Mouse (Mus musculus) T-helper 2 cell (primary cell): Measurements from ENCODE around the gene Stx12.
"Not testable (repeated sequence)": the region's sequence is repeated elsewhere in the genome, so short reads cannot be mapped to it uniquely, and the experiment has no call there.

ENCODE experiments used
- in situ Hi-C: fragments of 300-600 bp; cut with MboI, MseI; formaldehyde crosslinking; loops from one replicate; pipeline ENCODE4 v1.15.1; 2025; ENCODE audit warnings: high pct_unique_total_duplicates

Gene Stx12

DNA sequence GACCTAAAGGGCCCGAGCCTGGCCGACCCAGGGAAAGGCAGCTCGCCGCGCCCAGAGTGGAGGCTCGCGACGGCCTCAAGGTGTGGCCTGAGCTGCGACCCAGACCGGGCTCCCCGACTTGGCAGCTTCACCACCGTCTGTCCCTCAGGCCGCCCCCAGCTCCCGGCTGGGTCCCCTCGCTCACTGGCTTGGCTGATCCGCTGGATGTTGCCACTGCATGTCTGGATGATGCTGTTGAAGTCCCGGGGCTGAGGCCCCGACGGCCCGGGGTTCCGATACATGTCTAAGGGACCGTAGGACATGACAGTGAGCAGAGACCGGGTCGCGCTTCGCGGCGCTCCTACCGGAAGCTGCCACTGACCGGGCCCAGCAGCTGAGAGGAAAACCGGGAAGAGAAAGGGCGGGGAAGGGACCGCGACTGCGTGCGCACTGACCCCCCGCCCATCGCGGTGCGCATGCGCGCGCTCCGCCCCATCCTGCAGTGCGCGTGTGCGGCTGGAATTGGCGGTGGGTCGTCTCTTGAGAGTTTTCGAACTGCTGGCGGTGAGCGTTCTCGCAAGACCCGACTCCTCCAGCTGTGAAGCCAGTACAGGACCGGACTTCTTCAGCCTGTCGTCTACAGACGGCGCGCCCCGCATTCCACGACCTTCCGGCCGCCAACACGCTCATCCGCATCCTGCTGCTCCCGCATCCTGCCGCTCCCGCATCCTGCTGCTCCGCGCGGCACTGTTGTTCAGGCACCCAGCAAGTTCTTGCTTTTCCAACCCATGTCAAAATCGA lies at the start of gene Stx12:
Gene Stx12 (minus strand): TSS at position 446 of the 780 bp plus-strand sequence.
- in situ Hi-C loops, result no loop called here

DNA sequence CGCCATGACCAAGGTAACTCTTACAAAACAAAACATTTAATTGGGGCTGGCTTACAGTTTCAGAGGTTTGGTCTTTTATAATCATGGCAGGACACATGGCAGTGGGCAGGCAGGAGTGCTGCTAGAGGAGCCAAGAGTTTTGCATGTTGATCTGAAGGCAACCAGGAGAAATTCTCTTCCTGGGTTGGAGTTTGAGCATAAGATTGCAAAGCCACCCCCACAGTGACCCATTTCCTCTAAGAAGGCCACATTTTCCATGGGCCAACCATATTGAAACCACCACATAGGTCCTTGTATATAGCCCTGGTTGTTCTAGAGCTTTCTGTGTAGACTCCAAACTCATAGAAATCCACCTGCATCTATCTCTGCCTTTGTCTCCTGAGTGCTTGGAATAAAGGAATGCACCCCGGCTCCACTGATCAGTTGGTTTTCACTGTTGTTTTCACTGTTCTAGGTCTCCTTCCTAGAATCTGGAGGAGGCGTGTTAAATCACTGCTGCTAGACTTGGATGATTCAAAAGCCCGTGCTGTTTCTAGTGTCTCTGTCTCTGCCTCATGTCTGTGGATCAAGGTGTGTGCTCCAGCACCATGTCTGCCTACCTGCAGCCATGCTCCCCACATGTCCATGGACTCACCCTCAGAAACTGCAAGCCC lies 48.6 kb upstream of the Stx12 start:
- in situ Hi-C loops, result no loop called here

DNA sequence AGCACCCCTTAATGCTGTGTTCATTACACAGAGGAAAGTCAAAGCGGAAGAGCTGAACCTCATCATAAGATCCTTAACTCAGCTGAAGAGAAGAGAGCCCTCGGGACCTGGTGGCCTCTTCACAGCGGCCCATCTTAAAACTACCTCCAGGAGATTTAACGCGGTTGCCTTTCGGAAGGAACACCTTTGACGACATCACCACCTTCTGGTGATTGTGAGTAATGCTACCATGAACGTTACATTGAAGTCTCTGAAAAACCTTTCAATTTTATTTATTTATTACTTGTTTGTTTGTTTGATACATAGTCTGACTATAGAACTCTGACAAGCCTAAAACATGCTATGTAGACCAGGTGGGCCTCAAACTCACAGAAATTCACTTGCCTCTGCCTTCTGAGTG lies 46.5 kb upstream of the Stx12 start:
- in situ Hi-C loops, result no loop called here

DNA sequence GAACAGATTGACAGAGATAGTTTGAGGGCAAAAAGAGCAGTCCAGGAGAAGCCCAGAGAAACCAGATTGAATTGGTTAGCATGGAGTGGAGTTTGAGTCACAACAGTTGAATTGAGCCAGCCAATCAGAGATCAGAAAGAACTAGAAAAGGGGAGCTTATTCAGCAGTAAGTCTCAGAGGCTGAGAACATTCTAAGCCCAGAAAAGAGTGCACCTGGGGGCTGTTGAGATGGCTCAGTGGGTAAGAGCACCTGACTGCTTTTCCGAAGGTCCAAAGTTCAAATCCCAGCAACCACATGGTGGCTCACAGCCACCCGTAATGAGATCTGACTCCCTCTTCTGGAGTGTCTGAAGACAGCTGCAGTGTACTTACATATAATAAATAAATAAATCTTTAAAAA lies 42.2 kb upstream of the Stx12 start:
- in situ Hi-C loops, result loop anchor here (10.0 kb wide), 1 partner anchor 92 kb away; no protein-coding TSS in a partner anchor

DNA sequence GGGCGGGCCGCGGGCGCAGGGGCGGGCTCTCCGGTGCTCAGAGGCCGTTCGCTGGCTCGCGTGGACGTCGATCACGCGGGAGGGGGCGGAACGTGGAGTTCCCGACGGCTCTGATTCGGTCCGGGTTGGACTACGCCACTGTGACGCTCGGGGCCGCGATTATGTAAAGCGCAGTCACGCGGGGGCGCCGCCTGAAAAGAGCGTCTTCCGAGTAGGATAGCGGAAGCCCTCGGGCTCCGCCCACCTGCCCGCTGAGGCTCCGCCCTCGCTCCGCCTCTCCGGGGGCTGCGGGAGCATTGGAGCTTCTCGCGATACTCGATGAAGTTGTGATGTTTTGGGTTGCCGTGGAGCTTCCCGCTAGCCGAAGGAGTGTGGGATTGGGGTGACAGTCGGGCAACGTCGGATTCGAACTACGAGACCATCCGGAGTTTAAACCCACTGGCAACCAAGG lies 38.3 kb upstream of the Stx12 start, which contains the start of gene Fam76a:
Gene Fam76a (minus strand): TSS at position 1 of the 451 bp plus-strand sequence.
- in situ Hi-C loops, result loop anchor here (10.0 kb wide), 1 partner anchor 88 kb away; no protein-coding TSS in a partner anchor

DNA sequence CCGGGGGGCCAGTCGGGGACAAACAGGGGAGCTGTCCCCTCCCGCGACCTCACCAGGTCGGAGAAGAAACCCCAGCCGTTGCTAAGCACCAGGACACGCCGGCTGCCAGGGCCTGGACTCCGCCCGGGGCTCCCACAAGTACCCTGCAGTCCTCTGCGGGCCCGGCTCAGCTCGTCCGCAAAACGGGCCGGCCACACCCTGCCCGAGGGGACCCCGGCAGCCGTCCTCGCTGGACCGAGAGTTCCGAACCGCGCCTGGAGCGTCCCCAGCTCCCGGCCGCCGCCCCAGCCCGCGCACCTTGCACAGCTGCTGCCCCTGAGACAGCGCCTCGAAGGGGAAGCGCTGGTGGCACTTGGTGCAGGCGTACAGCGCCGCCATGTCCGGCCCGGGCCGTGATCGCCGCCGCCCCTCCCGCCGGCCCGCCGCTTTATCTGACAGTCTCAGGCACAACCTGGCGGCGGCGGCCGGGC lies 37.8 kb upstream of the Stx12 start:
- in situ Hi-C loops, result loop anchor here (10.0 kb wide), 1 partner anchor 87 kb away; no protein-coding TSS in a partner anchor

DNA sequence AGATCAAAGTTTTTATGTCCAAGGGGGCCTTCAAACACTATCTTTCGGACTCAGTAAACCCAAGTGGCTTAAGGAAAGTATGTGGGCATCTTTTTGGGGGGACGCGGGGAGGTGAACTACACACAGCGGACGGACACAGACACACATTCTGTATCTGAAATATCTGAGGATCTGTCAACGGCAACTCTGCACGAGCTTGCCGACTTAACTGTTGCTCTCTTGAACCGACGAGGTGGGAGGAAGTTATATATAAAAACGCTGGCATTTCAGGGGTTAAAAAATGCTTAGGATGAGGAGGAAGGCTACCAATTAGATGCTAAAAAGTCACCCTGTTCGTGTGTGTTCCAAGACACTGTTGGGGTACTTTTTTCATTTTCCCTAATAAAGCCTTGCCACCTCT lies 37.2 kb upstream of the Stx12 start:
- in situ Hi-C loops, result loop anchor here (10.0 kb wide), 1 partner anchor 87 kb away; no protein-coding TSS in a partner anchor

DNA sequence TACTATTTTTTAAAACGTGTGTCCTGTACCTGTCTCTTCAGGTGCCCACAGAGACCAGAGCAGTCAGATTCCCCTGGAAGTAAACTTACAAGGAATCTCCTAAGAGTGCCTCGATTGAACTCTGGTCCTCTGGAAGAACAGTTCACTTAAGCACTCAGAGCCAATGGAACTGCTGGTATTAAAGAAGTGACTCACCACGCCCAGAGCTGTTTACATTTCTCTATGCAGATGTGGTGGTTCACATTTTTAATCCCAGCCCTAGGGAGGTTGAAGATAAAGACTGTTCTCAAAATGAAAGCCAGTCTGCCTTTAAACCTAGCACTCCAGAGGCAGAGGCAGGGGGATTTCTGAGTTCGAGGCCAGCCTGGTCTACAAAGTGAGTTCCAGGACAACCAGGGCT lies 35.9 kb upstream of the Stx12 start:
- in situ Hi-C loops, result loop anchor here (10.0 kb wide), 1 partner anchor 85 kb away; no protein-coding TSS in a partner anchor

DNA sequence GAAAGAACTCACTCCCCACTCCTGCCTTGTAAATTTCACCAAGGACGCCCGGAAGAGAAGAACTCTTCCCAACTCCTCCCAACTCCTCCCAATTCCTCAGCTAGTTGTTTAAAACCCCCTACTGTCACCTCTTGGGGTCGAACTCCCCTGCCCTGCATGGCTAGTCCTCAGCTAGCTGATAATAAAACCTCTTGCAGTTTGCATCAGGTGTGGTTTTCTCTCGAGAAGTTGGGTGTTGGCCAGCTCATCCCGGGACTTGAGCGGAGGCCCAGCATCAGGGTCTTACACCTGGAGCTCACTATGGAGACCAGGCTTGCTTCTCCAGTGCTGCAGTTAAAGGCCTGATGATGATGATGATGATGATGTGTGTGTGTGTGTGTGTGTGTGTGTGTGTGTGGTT lies 34.2 kb upstream of the Stx12 start:
- in situ Hi-C loops, result not testable (repeated sequence)

DNA sequence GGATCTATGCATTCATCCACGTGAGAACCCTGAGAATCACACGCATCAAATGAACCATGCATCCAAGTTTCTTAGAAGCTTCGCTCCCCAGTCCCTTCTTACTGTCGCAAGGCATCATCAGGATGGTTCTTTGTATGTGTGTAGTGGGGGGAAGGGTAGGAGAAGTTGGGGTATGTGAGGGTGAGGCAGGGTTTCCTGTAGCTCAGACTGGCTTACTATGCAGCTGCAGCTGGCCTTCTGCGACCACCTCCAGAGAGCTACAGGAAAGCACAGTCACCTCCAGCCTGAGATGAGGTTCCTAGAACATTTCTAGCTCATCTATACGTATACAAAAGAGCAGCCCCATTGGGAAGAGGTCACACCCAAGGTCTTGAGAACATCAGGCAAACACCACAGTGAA lies 27.8 kb upstream of the Stx12 start:
- in situ Hi-C loops, result no loop called here

DNA sequence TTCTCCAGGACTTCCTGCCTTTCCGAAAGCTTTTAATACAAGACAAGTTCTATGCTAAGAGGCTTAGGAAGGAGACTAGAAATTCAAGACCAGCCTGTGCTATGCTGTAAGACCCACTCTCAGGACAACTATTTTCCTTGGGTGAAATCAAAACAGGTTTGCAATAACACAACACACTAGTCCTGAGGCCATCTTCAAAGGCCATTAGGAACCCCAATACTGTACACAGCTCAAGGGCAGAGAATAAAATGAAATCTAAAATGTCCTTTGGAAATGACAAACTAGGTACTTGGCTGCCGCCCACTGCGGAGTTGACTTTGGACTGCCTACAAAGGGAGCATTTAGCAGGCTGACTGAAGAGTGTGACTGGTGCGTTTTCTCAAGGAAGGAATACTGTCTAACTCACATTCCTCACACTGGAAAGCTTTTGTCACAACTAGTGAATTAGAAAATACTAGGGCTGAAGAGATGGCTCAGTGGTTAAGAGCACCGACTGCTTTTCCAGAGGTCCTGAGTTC lies 21.6 kb upstream of the Stx12 start:
- in situ Hi-C loops, result no loop called here

DNA sequence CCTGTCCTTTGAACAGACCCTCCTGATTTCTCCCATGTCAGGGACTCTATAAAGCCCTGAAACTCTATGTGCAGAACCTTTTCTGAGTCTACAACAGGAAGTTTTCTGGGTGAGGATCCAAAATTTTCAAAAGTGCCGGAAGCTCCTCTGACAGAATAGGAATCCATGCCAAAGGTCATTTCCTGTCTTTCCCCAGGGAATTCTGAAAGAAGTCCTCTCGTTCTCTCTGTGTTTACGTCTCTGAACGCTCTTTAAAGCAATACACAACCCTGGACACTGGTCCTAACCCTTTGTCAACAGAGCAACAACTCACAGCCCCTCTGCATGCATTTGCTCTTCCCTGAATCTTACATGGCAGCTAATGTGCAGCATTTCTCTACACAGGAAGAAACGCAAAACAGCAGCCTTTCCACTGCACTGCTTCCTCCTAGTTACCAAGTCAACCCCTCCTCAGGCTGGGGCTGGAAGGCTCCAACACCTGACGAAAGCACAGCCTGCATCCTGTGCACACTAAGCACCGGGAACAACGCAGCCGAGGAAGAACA lies 20.5 kb upstream of the Stx12 start:
- in situ Hi-C loops, result no loop called here

DNA sequence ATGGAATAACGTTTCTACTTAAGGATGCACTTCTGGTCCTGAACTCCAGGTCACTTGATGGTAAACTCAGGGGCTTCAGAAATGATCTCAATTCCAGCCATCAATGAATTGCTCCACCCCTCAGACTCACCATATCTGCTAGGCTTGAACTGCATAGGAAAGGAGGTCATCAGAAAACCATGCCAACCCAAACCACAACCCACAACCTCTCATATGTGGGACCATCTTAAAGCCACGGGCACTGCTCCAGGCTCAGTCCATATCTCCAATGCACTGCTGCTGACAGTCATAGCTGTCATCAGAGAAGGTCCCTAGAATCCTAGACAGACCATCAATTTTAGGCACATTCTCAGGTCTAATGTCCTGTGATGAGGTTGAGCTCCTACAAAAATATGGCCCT lies 19.8 kb upstream of the Stx12 start:
- in situ Hi-C loops, result no loop called here

DNA sequence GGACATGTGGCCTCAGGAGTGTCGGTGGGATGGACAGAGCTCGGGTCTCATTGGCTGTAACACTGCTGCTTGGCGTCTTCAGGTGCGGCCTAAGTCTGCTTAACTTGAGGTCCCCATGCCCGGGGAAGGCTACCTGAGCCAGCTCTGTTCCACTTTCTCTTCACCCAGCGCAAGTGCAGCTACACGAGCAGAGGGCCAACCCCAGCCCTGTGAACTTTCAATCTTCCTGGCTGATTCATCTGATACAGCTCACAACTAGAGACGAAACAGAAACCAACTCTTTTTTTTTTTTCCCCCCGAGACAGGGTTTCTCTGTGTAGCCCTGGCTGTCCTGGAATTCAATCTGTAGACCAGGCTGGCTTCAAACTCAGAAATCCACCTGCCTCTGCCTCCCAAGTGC lies 13.9 kb upstream of the Stx12 start:
- in situ Hi-C loops, result no loop called here

DNA sequence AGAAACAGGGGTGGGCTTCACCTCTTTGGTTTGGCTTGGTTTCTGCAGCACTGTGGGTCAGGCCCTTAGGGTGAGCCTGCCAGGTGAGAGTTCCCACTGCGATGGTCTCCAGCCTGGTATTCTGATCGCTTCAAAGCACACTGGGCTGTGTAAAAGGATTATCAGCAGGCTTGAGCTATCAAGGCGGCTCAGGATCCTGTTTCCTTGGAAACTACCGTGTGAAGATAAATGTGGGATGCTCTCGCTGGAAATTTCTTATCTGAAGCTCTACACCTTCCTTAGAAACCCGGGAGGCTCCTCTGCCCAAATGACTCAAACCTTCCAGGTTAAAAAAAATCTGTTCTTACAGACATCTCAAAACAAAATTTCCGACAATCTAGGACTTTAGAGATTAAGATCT lies 10.1 kb upstream of the Stx12 start:
- in situ Hi-C loops, result no loop called here

DNA sequence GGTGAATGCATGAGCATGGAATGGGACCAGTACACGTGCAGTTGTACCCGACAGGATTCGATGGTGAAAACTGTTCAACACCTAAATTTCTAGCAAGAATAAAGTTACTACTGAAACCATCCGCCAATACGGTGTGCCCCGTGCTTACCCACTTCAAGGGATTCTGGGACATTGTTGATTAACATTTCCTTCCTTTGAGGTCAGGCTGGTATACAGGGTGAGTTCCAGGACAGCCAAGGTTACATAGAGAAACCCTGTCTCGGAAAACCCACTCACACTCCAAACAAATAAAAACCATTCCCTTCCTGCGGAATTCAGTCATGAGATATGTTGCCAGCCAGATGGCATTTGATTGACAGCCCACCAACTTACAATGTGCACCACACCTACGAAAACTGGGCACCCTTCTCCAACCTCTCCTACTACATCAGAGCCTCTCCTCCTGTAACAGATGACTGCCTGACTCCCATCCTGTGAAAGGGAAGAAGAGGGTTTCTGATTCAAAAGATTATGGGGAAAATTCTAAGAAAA lies 600 bp upstream of the Stx12 start:
- in situ Hi-C loops, result no loop called here

DNA sequence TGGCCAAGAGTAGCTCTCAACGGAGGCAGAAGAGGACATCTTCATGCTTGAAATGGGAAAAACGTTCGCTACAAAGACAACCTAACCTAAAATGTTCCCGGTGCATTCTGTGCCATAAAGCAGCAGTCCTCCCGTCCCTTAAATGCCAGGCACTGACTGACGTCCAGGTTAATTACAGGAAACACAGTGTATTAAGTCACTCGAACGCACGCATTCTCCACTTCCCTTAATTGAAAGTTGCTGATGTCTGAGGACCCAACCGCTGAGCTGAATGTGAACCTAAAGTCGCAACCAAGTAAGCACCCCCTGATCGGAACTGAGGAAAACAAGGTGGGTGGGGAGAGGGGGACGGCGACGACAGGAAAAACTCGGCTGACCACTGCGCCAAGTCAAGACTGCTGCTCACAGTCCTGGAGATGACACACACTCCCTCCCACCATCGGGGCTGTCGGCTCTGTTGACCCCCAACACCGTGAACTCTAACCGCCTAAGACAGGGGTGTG lies 697 bp downstream of the Stx12 start:
- in situ Hi-C loops, result no loop called here

DNA sequence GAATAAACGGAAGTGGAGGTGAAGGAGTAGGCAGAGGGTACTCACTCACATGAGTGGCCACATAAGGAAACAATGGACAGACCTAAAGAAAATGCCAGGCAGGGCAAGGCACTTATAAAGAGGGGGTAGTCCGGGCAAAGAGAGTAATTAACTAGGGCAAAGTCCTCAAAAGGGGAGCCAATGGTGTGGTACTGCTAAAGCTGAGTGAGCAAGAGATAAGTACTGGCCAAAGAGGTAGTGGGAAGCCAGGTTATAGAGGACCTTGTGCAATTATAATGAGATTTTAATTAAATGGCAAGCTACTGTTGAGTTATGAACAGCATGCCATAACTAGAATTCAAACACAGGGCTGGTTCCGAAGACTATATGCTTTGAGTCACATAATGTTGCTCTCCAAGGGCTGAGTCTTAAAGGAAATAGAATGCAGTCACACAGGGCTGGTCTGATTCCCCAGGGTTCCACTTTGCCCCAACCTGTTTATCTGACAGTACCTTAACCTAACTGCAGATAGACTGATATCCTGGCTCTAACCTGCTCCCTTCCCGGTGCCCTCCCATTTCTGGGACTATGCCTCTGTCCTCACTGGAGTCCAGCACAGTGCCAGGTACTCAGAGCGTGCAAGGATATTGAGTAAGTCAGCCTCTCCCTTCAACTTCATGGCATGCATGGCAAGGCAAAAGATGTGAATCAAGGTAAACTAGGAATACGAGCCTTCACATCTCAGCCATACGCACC lies 9.8 kb downstream of the Stx12 start:
- in situ Hi-C loops, result no loop called here

DNA sequence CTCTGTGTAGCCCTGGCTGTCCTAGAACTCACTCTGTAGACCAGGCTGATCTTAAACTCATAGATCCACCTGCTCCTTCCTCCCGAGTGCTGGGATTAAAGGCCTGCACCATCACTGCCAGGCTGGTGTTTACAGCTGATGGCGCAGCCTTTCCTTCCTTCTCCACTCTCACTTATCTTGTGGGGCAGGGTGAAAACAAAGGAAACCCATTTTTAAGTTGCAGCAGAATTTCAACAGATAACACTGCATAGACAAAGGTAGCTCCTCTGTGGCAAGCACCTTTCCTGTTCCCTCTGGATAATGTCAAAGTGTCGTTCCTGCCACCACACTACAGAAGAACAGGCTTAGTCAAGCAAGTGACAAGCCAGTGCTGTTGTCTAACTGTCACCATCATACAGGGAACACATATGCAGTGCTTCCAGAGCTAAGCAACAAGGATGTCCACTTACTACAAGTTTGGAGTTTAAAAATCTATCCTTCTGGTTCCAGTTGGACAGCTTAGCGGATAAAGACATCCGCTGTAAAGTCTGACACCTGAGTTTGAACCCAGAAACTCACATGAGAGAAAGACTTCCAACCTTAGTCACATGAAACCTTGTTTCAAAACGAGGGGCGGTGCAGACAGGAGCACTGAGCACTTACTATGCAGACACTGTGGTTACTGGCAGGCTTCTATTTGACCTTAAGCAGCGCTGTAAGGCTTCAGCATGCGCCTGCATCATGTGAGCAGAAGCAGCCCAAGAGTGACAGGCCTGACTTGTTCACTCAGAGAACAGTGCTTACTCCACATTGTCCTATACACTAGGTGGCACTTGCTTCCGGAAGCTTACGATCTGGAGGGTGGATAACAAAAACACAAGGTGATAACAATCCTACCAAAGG lies 10.6 kb downstream of the Stx12 start:
- in situ Hi-C loops, result no loop called here

DNA sequence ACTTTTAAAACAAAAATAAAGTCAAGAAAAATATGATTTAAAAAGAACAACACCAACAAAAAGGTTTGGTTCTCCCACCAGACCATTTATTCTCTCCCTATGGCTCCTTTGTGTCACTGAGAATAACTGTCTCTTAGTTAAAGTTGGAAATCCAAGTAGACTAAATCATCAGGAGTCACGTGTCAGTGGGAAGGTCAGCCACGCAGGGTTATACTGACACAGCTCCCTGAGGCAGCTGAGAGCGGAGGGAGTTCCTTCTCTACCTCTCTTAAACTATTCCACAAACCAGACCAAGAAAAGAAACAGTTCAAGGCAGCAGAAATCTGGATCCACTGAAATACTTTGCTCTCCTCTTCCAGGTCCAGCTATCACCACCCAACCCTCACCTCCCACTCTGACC lies 13.2 kb downstream of the Stx12 start:
- in situ Hi-C loops, result no loop called here
